Mouse (Mus musculus): Measurements from ENCODE around the gene Trim44. TPM values are rescaled to one million over a fixed set of nuclear protein-coding genes. Genes with fewer than 3 reads are reported as not detected.

Trim44 gene
- polyA plus RNA-seq, 1 experiment from 2014 or later = 4.9 TPM

DNA sequence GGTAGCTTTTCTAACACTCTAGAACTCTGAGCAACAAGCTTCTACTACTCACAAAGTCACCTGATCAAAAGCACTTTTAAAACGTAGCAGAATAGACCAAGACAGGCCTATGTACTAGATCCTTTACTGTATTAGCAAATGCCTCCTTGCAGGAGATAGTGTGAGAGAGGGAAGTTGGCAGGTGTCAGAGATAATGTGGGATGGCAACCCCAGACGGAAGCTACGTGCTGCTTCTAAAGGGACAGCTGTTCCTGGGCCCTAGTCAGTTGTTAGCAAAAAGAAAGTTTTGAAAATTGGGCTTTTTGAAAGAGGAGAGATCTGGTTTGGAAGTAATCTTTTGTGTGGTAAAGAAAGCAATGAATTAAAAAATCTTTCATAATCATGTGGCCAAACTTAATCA is 151.5 kb downstream of the Trim44 start:
- WGBS (ENCODE audit: insufficient replicate concordance) = 56% methylated on average over 3 of the region's 3 CpGs
- Histone ChIP-seq H3K4me2 (ENCODE audit: low read depth, low read length) (no peak overlapping the region), H3K4me3 (ENCODE audit: low read depth, low read length) (no peak overlapping the region), H3K9me3 (ENCODE audit: low read length) (no peaks in the 10 kb centered on the region), H3K4me1 (ENCODE audit: insufficient read depth) (peaks cover 15% of the 10 kb centered on the region), H3K27ac (ENCODE audit: low read depth) (no peak overlapping the region), H3K9ac (replicated peaks) (no peak overlapping the region), H3K36me3 (replicated peaks; ENCODE audit: insufficient read depth, low read length) (no peaks in the 10 kb centered on the region), H3K27me3 (ENCODE audit: insufficient read depth, low read length) (peaks cover 7% of the 10 kb centered on the region; the same call in 1 of the 2 replicates)
- ATAC-seq = no peak
- no peak for DNase-seq
- TF ChIP-seq CTCF (IDR thresholded peaks at IDR 0.05; ENCODE audit: low read depth) = no peak
- TF ChIP-seq EP300 (IDR thresholded peaks at IDR 0.05; ENCODE audit: low read depth) = no peak

DNA sequence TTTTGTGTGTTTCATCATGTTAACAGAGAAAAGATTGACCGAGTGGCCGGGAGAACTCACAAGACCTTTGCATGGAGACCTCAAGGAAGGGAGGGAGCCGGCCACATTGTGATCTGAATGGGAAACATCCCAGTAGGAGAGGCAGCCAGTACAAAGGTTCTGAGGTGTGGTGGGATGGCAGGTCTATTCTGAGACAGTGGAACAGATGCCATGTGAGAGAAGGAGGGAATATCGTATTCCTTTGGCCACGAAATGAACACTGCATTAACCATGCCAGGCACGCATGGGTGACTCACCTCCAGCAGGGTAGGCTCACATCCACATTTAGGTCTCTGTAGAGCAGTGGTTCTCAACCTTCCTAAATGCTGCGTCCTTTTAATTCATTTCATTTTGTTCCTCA is 154.4 kb downstream of the Trim44 start:
- Histone ChIP-seq H3K4me3 (ENCODE audit: low read depth, low read length) (no peak overlapping the region), H3K27ac (ENCODE audit: low read depth) (no peak overlapping the region), H3K9ac (replicated peaks) (no peak overlapping the region), H3K36me3 (replicated peaks; ENCODE audit: insufficient read depth, low read length) (no peaks in the 10 kb centered on the region), H3K4me2 (ENCODE audit: low read depth, low read length) (no peak overlapping the region), H3K4me1 (ENCODE audit: insufficient read depth) (peaks cover 7% of the 10 kb centered on the region; the same call in 1 of the 2 replicates), H3K9me3 (ENCODE audit: low read length) (no peaks in the 10 kb centered on the region), H3K27me3 (ENCODE audit: insufficient read depth, low read length) (peaks cover 2% of the 10 kb centered on the region; the same call in 1 of the 2 replicates)
- WGBS (ENCODE audit: insufficient replicate concordance) = 86% methylated on average over 7 of the region's 7 CpGs
- TF ChIP-seq EP300 (IDR thresholded peaks at IDR 0.05; ENCODE audit: low read depth) = no peak
- no peak for TF ChIP-seq CTCF (IDR thresholded peaks at IDR 0.05; ENCODE audit: low read depth)
- ATAC-seq = no peak
- DNase-seq = no peak

DNA sequence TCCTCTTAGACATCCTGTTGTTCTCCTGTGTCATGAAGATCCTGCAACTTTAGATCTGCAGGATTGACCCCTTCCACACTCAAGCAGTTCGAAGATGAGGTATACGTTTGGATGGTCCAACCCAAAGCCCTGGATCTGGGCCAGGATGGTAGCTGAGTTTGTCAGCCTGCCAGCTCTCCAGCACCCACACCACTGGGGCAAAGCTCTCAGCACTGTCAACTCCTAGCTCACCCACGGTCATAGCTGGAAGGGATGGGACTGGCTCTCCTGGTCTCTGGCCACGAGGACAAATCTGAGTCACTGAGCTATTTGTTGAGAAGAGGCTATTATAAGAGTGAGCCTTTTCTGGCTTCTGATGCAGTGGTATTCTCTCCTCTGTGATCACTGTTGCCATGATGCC is 155.0 kb downstream of the Trim44 start:
- Histone ChIP-seq H3K4me3 (ENCODE audit: low read depth, low read length) (no peak overlapping the region), H3K9ac (replicated peaks) (no peak overlapping the region), H3K9me3 (ENCODE audit: low read length) (no peaks in the 10 kb centered on the region), H3K27ac (ENCODE audit: low read depth) (no peak overlapping the region), H3K4me1 (ENCODE audit: insufficient read depth) (peaks cover 2% of the 10 kb centered on the region; the same call in 1 of the 2 replicates), H3K36me3 (replicated peaks; ENCODE audit: insufficient read depth, low read length) (no peaks in the 10 kb centered on the region), H3K27me3 (ENCODE audit: insufficient read depth, low read length) (no peaks in the 10 kb centered on the region), H3K4me2 (ENCODE audit: low read depth, low read length) (no peak overlapping the region)
- DNase-seq (no peak), ATAC-seq (no peak)
- WGBS (ENCODE audit: insufficient replicate concordance) = 66% methylated on average over 4 of the region's 4 CpGs
- no peak for TF ChIP-seq EP300 (IDR thresholded peaks at IDR 0.05; ENCODE audit: low read depth)
- no peak for TF ChIP-seq CTCF (IDR thresholded peaks at IDR 0.05; ENCODE audit: low read depth)

Other genes starting within 250 kb of the Trim44 start
- 3.8 and 4.6 TPM in 2 replicates for gene Ldlrad3, start 221.4 kb downstream of the Trim44 start, polyA plus RNA-seq (2015; fragmentation: Nextera tagmentation; extraction: Ambion mirVana)
- 0.43 and 0.44 TPM in 2 replicates for gene Fjx1, start 44.7 kb upstream of the Trim44 start, polyA plus RNA-seq (2015; fragmentation: Nextera tagmentation; extraction: Ambion mirVana)
- 5.1 and 6.2 TPM in 2 replicates for gene Pamr1, start 142.2 kb upstream of the Trim44 start, polyA plus RNA-seq (2015; fragmentation: Nextera tagmentation; extraction: Ambion mirVana)